Mouse (Mus musculus): ENCODE results near the gene Pdzd2.

Pdzd2 gene

DNA sequence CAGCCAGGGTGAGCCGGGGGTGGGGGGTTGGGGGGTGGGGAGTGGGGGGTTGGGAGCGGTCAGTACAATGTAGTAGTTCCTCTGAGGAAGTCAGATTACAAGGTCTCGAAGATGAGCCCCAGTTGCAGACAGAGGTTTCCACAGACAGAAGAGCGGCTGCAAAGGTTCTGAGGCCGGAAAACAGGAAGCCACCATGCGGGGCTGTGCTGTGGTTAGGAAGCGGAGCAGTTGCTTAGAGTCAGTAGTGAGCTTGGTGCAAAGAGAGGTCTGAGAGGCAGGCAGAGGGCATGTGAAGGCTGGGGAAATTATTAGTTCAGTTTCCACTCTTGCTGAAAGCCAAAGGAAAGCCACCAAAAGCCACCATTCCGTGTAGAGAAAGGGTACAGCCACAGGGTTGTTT lies 303.8 kb downstream of the Pdzd2 start:
- in situ Hi-C loops (cut with MboI, MseI), result no loop called here

DNA sequence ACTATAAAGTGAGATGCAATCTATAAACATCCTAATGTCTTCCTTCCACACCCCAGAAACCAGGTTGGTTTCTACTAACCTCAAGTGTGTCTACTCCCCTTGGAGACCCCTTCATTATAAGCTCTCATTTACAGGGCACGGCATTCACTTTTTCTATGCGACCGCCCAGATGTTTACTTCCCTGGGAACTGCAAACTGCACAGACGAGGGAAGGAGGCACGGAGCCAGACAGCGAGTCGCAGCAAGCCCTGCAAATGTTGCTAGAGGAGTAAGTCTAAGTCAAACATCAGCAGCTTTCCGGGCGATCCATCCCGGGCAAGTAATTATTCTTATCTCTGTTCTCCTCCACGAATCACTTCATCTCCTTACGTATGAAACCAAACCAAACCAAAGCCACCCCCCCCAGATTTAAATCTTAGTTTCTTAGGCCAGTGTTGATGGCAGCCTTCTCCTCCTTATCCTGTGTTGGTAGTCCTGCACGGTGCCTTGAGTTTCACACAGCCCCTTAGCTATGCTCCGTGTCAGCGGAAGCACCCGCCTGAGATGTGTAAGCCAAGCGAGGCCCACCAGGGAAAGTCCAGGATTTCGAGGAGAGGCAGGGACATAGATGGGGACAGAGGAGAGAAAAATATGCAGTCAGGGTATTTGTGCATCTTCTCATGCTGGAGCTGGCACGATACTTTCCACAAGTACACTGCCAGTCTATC lies 305.7 kb downstream of the Pdzd2 start:
- in situ Hi-C loops (cut with MboI, MseI), result no loop called here

DNA sequence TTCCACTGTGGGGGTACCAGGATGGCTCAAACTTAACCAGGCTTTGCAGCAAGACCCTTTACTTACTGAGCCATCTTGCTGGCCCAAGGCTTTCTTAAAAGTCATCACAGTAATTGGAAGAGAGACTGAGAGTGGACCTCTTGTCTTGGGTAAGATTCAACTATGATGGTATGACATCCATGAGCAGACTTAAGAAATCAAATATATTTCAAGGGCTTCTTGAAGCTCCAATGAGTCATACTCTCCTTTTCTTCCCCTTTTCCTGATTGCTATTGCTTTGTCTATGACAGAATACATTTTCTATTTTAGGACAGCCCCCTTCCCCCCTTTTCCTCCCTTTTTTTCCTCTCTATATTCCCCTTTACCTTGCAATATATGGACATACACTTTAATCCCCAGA lies 306.8 kb downstream of the Pdzd2 start:
- in situ Hi-C loops (cut with MboI, MseI), result no loop called here

DNA sequence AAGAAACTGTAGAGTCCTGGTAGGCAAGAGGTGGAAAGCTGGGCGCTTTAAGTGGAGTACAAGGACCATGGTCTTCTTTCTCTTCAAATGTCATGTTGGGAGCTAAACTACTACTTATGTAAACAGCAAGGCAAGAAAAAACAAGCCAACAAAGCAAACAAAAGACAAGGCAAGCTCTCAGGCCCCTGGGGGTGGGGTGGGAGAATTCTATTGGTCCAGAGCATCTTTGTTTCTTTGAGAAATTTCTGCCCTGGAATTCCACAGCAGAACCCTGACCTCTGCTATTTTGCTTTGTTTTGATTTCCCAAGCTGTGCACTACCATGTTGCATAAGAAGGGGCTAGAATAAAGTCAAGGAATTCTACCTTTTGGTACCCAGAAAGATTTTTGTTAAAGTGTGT lies 307.4 kb downstream of the Pdzd2 start:
- in situ Hi-C loops (cut with MboI, MseI), result no loop called here

DNA sequence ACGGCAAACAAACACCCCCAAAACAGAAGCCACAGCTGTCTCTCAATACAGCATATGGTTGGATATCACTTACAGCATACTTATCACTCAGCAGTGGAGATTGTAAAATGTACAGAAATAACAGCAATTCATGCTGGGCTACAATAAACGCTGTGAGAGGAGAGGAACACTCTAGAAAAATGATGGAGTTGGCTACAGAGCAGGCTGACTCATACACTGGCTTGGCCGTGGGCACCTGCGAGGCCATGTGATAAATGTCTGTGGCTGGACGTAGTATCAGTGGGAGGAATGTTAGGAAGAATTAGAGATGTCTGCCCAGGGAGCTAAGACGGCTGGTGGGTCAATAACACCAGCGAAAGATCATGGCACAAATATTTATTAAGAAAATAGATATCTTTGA lies 308.0 kb downstream of the Pdzd2 start:
- in situ Hi-C loops (cut with MboI, MseI), result no loop called here

DNA sequence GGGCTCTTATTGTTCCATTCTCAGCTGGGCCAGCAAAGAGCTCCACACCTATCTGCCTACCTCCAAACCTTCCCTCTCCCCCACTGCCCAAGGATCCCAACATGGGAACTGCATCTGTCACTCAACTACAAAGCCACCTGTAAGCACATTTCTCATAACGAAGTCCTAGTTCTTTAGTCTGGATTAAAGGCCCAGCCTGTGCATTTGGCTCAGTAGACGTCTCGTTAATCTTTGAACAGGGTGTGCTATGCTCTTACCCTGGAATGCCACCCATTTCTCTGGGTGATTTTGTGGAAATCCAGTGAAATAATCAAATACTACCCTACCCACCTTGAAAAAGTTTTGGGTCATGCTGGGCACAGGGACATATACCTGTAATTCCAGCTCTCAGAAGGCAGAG lies 308.5 kb downstream of the Pdzd2 start:
- in situ Hi-C loops (cut with MboI, MseI), result no loop called here

DNA sequence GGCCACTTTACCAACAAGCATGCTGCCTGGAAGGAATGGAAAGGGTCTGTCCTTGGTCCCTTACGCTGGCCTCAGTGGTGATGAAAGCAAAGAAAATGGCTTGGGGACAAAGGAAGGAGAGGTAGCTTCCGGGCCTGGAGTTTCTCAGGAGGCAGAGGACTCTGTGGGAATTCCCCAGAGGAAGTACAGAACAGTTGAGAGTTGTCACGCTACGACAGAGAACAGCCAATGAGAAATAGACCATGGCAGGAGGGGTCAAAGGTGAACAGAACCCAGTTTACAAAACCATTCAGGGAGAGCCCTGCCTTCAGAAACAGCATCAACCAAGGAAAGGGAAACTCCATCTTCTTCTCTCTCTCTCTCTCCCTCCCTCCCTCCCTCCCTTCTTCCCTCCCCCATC lies 309.1 kb downstream of the Pdzd2 start:
- in situ Hi-C loops (cut with MboI, MseI), result no loop called here

DNA sequence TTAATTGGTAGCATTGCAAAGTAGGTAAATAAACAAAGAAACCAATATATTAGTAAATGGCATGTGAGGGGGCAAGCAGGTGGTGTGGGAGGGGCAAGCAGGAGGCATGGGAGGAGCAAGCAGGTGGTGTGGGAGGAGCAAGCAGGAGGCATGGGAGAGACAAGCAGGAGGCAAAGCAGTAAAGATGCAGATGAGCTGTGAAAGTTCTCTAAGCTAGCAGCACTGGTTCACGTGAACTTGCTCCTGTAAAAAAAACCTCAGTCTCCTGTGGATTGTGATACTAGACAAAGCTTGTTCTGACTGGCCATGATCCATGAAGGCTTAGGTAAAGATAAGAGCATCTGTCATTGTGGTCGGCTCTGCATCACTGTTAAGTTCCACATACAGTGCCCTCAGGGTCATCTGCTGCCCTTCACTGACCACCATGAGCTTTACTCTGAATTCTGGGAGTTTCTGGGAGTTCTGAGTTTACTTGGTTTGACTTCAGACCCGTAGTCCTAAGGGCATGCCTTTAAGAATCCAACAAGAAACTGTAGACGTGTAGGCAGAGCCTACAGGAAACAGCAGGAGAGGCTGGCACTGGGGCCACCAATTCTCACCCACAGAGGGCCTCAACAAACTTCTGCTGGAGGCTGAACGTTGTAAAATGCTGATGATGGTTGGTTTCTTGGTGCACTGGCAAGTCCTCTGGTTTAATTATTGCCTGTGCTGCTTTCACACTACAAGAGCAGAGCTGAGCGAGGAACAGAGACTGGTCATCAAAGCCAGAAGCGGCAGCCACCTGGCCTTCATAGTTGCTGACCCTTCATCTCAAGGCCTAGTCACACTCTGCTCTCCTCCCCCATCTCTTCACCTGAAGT lies 309.9 kb downstream of the Pdzd2 start:
- in situ Hi-C loops (cut with MboI, MseI), result no loop called here

DNA sequence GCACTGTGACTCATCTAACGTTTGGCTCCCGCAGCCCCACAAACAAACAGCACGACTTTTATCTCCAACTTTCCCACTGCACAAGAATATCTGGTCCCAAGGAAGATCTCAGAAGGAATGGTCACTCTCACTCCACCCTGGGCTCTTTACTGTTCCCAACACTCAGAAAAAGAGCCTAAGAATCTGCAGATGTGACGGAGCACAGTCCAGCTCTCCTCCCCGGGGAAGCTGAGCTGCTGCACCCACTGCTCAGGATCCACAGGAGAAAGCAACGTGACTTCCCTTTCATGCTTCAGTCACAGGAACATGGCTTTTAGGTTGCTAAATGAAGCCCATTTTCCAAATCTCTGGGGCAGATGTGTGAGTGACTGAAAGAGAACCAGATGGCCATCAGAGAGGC lies 311.9 kb downstream of the Pdzd2 start:
- in situ Hi-C loops (cut with MboI, MseI), result no loop called here

DNA sequence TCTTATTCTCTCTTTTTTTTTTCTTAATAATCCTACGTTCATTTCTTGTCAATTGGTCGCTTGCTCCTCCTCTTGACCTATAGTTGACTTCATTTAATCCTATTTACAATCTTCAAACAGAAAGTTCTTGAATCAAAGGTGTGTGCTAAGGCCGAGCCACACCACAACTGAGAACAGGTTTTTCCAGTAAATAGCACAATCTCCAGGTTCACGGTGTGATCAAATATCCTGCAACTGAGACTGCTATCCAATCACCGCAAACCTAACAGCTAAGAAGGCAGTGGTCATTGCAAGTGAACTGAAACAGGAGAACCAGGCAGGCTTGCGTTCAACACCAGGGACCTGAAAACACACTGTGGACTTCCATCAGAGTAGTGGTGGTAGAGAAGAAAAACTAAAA lies 313.4 kb downstream of the Pdzd2 start:
- in situ Hi-C loops (cut with MboI, MseI), result no loop called here

DNA sequence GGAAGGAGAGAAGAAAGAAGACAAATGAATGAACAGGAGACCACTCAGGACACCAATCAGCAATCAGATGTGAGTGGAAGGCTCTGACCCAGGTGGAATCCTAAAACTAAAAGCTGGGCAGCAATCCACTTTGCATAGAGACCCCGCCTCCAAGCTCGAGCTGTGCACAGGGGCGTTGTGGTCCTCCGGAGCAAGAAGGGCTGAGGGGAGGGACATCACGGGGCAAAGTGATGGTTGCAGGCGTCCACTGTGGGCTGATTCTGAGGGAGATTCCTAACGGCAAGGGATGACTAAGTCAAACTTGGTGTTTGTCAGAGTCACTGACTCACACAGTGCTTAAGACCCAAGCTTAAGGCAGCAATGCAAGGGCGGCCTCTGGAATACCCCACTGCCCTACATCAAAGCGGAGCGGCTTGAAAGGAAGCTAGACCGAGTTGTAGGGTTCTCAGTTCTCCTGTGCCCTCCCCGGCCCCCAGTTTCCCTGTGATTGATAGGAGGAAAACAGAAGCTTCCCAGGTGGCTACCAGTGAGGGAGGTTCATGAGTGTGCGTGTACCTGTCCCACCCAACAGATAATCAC lies 314.6 kb downstream of the Pdzd2 start:
- in situ Hi-C loops (cut with MboI, MseI), result no loop called here

DNA sequence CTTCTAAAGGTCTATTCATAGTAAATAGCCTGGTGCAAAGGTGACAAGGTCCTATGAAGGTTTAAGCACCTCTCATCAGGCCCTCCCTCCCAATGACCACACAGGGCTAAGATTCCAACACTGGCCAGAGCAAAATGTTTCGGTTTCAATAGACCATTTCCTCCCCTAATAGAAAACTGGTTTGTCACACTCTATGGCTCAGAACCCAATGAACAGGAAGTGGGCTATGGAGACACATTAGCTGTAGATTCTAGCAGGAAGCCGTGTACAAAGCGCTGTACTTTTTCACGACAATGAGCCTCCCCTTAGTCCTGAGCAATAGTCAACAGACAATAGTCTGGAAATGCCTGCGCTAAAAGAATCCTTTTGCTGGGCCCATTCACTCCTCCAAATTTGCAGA lies 315.5 kb downstream of the Pdzd2 start:
- in situ Hi-C loops (cut with MboI, MseI), result no loop called here

DNA sequence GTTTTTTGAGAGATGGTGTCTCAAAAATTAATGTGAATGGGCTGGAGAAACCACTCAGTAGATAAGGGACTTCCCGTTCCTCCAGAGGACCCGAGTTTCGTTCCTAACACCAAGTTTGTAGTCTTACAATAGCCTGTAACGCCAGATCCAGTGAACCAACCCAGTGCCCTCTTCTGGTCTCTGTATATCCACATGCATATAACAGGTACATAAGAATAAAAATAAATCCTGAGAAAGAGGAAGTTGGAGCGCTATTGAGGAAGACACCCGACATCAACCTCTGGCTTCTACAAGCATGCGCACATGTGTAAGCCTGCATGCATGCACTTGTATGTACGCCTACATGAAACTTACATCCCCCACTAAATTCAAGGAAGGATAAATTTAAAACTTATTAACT lies 318.8 kb downstream of the Pdzd2 start:
- in situ Hi-C loops (cut with MboI, MseI), result no loop called here

DNA sequence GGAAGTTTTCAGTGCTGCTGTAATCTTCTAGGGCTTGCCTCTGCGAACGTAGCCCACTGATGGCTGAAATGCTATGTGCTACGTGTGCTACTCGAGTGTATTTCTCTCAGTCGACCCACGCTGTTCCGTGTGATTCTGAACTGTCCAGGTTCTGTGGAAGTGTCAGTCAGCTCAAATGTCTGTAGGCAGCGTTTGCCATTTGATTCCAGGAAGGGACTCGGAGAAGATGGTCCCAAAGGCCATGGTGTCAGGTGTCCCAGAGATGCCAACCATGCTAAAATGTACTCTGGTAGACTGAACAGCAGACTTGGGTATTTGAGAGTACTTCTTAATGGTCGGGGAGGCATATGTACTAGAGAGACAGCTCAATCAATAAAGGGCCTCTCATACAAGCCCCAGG lies 319.3 kb downstream of the Pdzd2 start:
- in situ Hi-C loops (cut with MboI, MseI), result no loop called here

DNA sequence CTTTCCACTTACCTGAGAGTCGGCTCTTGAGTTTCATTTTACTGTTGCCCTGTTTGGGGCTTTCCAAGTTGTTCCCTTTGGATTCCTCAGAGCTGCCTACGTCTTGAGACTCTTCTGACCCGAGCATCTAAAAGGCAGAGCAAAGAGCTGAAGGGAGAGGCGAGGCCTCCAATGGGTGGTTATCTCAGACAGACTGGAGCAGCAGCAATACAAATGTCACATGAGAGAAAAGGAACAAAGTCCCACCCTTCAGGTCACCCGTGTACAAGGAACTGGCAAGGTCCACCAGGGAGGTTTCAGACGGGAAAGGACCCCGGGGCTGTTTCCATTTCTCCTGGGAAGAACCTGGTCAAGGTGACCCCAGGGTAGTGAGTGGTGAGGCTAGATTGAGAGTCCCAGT lies 320.3 kb downstream of the Pdzd2 start:
- in situ Hi-C loops (cut with MboI, MseI), result no loop called here

DNA sequence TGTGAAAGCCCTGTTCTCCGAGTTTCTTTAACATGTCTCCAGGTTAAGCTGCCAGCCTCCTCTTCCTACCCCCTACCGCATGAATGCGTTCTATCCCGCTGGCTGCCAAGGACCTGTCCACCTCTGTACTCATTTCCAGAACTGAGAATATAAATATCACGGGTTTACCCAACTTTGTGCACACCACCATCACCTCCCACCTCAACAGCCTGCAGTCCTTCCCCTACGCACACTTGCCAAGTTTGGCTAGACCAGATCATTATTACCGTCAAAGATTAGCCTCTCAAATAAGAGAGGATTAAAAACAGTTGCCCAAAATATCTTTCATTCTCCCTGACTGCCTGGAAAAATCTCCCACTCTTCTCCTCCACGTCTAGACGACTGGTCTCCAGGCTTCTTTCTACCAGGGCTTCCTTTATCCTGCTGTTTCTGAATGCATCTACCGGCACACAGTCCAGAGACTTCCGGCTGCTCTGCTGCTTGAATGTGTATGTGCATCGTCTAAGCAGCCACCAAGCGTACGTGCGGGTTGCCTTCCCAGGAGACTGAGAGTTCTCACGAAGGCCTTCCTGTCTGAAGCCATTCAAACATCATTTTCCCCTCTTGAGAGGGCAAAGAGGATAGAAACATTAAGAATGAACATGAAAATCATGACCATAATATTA lies 324.1 kb downstream of the Pdzd2 start:
- in situ Hi-C loops (cut with MboI, MseI), result no loop called here

DNA sequence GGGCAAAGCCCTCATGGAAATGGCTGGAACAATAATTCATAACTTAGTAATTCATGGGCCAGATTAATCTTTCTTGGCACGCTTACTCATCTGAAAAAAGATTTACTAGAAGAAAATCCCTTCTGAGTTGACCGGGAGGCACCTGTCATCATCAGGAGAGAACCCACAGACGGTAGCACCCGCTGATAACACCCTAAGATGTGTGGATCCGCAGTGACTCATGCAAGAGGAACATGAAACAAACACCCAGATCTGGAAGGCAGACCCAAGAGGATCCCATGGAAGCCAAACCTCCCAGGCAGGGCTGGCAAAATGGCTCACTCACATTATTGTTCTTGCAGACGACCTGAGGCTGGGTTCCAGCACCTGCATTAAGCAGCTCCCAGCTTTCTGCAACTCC lies 325.0 kb downstream of the Pdzd2 start:
- in situ Hi-C loops (cut with MboI, MseI), result no loop called here

DNA sequence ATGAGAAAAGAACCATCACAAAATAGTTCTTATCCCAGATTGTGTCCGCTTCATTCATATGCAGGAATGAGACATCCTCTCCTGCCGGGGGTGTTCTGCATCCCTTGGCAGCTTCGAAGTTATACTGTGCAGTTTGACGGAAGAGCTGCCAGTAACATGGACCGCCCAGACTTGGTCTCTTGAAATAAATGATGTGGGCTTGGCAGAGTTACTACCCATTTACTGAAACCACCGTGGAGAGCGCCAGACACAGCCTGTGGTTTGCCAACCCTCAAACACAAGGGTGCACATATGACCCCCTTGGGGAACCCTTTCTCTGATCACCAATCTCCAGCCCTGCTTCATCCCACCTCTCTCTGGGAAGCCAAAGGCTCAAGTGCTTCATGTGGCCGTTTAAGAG lies 331.5 kb downstream of the Pdzd2 start:
- in situ Hi-C loops (cut with MboI, MseI), result no loop called here

DNA sequence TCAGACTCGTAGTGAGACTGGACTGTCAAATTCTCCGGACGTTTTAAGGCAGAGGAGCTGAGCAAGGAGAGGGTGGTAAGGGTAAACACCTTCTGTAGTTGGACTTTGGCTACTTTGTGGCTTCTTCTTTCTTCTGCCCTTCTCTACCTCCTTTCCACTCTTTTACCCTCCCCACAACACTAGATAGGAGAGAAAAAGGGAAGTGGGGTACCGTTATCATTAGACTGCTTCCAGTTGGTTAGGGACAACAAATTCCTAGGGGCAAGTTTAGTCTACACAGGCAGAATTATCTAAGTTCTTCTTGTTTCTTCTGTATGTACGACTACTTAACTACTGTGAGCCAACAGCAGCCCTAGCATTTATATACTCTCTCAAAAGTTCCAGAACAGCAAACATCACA lies 334.1 kb downstream of the Pdzd2 start:
- in situ Hi-C loops (cut with MboI, MseI), result no loop called here

DNA sequence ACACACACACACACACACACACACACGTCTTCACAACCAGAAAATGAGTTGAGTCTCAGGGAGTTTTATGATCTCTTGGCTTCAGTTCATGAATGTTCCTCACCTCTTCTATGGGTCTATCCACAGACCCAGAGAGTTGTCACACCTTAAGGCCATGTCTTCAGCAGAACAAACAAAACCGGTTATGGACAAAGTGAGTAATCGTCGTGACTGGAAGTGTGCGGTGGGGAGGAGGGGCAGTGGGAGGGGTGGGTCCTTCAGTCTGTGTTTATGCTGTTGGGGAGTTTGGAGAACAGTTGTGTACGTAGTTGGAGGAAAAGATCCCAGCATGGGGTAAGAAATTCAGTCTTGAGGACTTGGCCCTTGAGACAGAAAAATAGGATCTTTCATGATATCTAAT lies 342.7 kb downstream of the Pdzd2 start:
- in situ Hi-C loops (cut with MboI, MseI), result no loop called here

DNA sequence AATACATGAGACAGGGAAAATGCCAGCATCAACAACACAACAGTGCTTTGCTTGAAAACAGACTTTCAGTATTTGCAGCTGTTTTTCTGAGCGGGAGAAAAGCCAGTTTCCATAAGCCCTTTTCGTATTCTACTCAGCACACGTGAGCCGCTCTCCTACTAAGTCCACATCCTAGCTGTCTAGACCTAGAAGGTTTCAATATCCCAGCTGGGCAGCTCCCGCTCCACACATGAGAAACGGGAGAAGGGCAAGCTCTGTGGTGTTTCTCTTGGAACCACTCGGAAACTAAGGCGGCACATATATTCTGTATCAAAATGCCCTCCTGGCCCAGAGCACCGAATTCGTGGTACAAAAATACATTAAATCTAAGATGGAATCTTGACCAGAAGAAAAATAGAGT lies 345.0 kb downstream of the Pdzd2 start:
- in situ Hi-C loops (cut with MboI, MseI), result no loop called here

DNA sequence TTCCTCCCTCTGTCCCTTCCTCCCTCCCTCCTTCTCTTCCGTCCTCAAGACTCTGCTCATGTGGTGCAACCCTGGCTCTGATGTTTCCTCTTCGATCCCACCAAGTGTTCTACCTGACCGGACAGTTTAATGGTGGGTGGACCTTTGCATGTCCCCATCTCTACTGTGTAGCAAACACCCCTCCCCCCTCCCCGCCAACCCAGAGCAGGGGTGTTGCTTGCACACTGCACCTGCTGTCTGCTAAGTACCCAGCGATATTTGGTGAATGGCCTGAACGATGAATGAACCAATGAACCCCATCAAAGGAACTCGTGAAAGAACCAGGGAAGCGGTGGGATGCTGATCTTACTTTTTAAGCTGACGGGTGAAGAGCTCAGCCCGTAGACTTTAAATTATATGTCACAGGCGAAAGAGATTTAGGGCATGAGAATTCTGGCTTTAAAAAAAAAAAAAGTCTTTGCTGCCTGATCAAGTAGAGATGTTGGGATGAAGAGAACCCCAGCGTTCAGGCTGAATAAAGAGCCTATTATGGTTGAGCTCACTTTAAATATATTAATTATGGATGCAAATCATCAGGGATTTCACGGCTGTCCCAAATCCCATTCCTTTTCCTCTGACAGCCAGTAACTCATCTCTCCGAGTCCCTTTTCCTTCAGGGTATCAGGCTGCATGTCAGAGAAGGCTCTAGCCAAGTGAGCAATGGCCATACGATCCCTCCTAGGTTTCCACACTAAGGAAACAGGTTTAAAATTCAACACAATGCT lies 350.8 kb downstream of the Pdzd2 start:
- in situ Hi-C loops (cut with MboI, MseI), result no loop called here

All from T-helper 1 cell (primary cell).